Comparison of ENCODE assay signal across 20 mouse cellular contexts in genomic region chr12:80798271-80798670, GRCm38 (mm10). TPM values are rescaled to one million over a fixed set of nuclear protein-coding genes. Genes with fewer than 3 reads are reported as not detected.
A peak's percentile ranks its signal among the peaks of the same experiment; 100 is the strongest.
DNase-seq lines count a peak whose midpoint lies in the region; ATAC-seq lines count a peak whose summit lies in the region.
"Had no signal": no experiment of that assay in that cellular context is flagged by ENCODE, and none has a peak within 500 bp of the region (broad histone marks: within the 10 kb centered on the region; RNA-seq: fewer than 3 reads in every experiment).

No protein-coding gene starts in this region.

- no peaks in the 10 kb centered on the region for H3K36me3 ChIP-seq in forebrain, embryonic 13.5 days (ENCODE audit: poor library complexity, severe bottlenecking)
- no peaks in the 10 kb centered on the region for H3K36me3 ChIP-seq in forebrain, embryonic 11.5 days (ENCODE audit: control insufficient read depth, insufficient read depth, low read length)
- H3K36me3 ChIP-seq: hindbrain, embryonic 13.5 days; limb, embryonic 12.5 days had no signal

- H3K27me3 ChIP-seq in forebrain, embryonic 13.5 days = no peaks in the 10 kb centered on the region
- no peaks in the 10 kb centered on the region for H3K27me3 ChIP-seq in forebrain, embryonic 11.5 days (ENCODE audit: control insufficient read depth, insufficient read depth, low read length)
- H3K27me3 ChIP-seq: hindbrain, embryonic 13.5 days; limb, embryonic 12.5 days; megakaryocyte, embryonic 14.5 days had no signal

- H3K4me2 ChIP-seq in forebrain, embryonic 13.5 days = no peak overlapping the region
- H3K4me2 ChIP-seq in forebrain, embryonic 11.5 days (ENCODE audit: low read depth, low read length, severe bottlenecking) = no peak overlapping the region
- H3K4me2 ChIP-seq: hindbrain, embryonic 13.5 days; limb, embryonic 12.5 days had no signal

- H3K27ac ChIP-seq in forebrain, embryonic 13.5 days = peak overlapping the region; percentile 36
- no peak overlapping the region for H3K27ac ChIP-seq in forebrain, embryonic 11.5 days (ENCODE audit: low read depth, low read length)
- H3K27ac ChIP-seq: hindbrain, embryonic 13.5 days; limb, embryonic 12.5 days; liver, embryonic 14.5 days had no signal

- DNase-seq in forebrain, embryonic 11.5 days (ENCODE audit: low spot score) = no peak
- DNase-seq in left cerebral cortex, postnatal 4 days = peak; percentile 50
- no peak for DNase-seq in left cerebral cortex, adult 18-20 months (ENCODE audit: low spot score in 2 of 2)
- peak; percentile 78 for DNase-seq in cerebellum, adult 8-10 months
- peak; percentile 39 for DNase-seq in retina, embryonic 14.5 days (ENCODE audit: low spot score)
- DNase-seq in frontal cortex, adult 2 months (ENCODE audit: extremely low spot score in 1 of 2, low spot score in 1 of 2) = no peak
- no peak for DNase-seq in urinary bladder, adult 2 months (ENCODE audit: low spot score)
- DNase-seq: embryo, embryonic 11 days; kidney, adult 9 months; lung, postnatal 10 days; right cerebral cortex, postnatal 14 days; thymus, postnatal 4 days had no signal

- no peak overlapping the region for H3K9ac ChIP-seq in forebrain, embryonic 13.5 days
- no peak overlapping the region for H3K9ac ChIP-seq in forebrain, embryonic 11.5 days (ENCODE audit: low read length)
- H3K9ac ChIP-seq: hindbrain, embryonic 13.5 days; limb, embryonic 12.5 days; liver, embryonic 14.5 days had no signal

- no peak overlapping the region for H3K4me3 ChIP-seq in forebrain, embryonic 13.5 days
- H3K4me3 ChIP-seq in forebrain, embryonic 11.5 days (ENCODE audit: low read depth, low read length) = no peak overlapping the region
- H3K4me3 ChIP-seq: hindbrain, embryonic 13.5 days; left cerebral cortex, adult 2 months; limb, embryonic 12.5 days; megakaryocyte, embryonic 14.5 days had no signal

- H3K9me3 ChIP-seq in forebrain, embryonic 13.5 days (replicated peaks) = no peaks in the 10 kb centered on the region
- H3K9me3 ChIP-seq in forebrain, embryonic 11.5 days (ENCODE audit: control insufficient read depth, low read length) = no peaks in the 10 kb centered on the region
- H3K9me3 ChIP-seq: hindbrain, embryonic 13.5 days; limb, embryonic 12.5 days; megakaryocyte, embryonic 14.5 days had no signal

- ATAC-seq in forebrain, embryonic 13.5 days = no peak
- no peak for ATAC-seq in forebrain, embryonic 11.5 days (replicated peaks; ENCODE audit: low FRiP score)

- peaks cover 18% of the 10 kb centered on the region for H3K4me1 ChIP-seq in forebrain, embryonic 13.5 days
- H3K4me1 ChIP-seq in forebrain, embryonic 11.5 days (replicated peaks; ENCODE audit: control insufficient read depth, insufficient read depth, low read length) = no peaks in the 10 kb centered on the region

- intact Hi-C loops in left cerebral cortex, postnatal 4 days (cut with DNase I) = no loop called here

RNA-seq across cellular contexts. Expression of gene Susd6, which starts 8.0 kb away (rescaled TPM):
- 13.8 and 14.0 TPM in 2 replicates for polyA plus RNA-seq in forebrain, embryonic 13.5 days (2015; fragmentation: Nextera tagmentation; extraction: Ambion mirVana)
- 19.9 and 21.5 TPM in 2 replicates for polyA plus RNA-seq in forebrain, embryonic 11.5 days (2014; fragmentation: Nextera tagmentation; extraction: Ambion mirVana)
- 10 to 100 TPM; 19.6 to 21.4 TPM for total RNA-seq in left cerebral cortex, postnatal 4 days (2021)
- total RNA-seq in left cerebral cortex, adult 18-20 months (2021) = 10 to 100 TPM; 34.8 to 35.7 TPM
- 20.7 and 22.9 TPM in 2 replicates for polyA plus RNA-seq in frontal cortex, adult 2 months (2012; rRNA removed)
- 45.8 and 47.4 TPM in 2 replicates for polyA plus RNA-seq in urinary bladder, adult 2 months (2012; rRNA removed)

RNA-seq across cellular contexts. Expression of gene Ccdc177, which starts 37.8 kb away (rescaled TPM):
- 4.6 and 4.7 TPM in 2 replicates for polyA plus RNA-seq in forebrain, embryonic 13.5 days (2015; fragmentation: Nextera tagmentation; extraction: Ambion mirVana)
- polyA plus RNA-seq in forebrain, embryonic 11.5 days (2014; fragmentation: Nextera tagmentation; extraction: Ambion mirVana) = 5.1 and 6.8 TPM in 2 replicates
- 10 to 100 TPM; 17.1 to 19.5 TPM for total RNA-seq in left cerebral cortex, postnatal 4 days (2021)
- total RNA-seq in left cerebral cortex, adult 18-20 months (2021) = 10 to 100 TPM; 11.4 to 12.2 TPM
- polyA plus RNA-seq in frontal cortex, adult 2 months (2012; rRNA removed) = 5.3 and 6.3 TPM in 2 replicates
- polyA plus RNA-seq in urinary bladder, adult 2 months (2012; rRNA removed) = 0.01 TPM in 2 replicates
- total RNA-seq: granulocyte monocyte progenitor cell, adult 5-6 weeks had no signal
- polyA plus RNA-seq: heart, embryonic 16.5 days; liver, embryonic 14.5 days had no signal

Comparison
In these comparisons a context has a peak if more than half of its experiments do, and no peak if none do; other contexts are left out.
1. DNase-seq: peak in left cerebral cortex, postnatal 4 days (single experiment), cerebellum, adult 8-10 months (single experiment) and retina, embryonic 14.5 days (single experiment); none in forebrain, embryonic 11.5 days (single experiment), left cerebral cortex, adult 18-20 months (0 of 2), frontal cortex, adult 2 months (0 of 2) and urinary bladder, adult 2 months (single experiment).